Mouse (Mus musculus): ENCODE results near the gene Bcl2l13. TPM values are rescaled to one million over a fixed set of nuclear protein-coding genes. Genes with fewer than 3 reads are reported as not detected.
A peak's percentile ranks its signal among the peaks of the same experiment; 100 is the strongest.
"Not testable (repeated sequence)": the region's sequence is repeated elsewhere in the genome, so short reads cannot be mapped to it uniquely, and the experiment has no call there.

The Bcl2l13 gene
- polyA plus RNA-seq, 1 experiment from 2014 or later, result 14.0 TPM

- peak; percentile 70 for DNase-seq (ENCODE audit: low spot score)
Measured at GRCm38 (mm10) chr6:120915649-120915975, 79.6 kb downstream of the Bcl2l13 start.

DNA sequence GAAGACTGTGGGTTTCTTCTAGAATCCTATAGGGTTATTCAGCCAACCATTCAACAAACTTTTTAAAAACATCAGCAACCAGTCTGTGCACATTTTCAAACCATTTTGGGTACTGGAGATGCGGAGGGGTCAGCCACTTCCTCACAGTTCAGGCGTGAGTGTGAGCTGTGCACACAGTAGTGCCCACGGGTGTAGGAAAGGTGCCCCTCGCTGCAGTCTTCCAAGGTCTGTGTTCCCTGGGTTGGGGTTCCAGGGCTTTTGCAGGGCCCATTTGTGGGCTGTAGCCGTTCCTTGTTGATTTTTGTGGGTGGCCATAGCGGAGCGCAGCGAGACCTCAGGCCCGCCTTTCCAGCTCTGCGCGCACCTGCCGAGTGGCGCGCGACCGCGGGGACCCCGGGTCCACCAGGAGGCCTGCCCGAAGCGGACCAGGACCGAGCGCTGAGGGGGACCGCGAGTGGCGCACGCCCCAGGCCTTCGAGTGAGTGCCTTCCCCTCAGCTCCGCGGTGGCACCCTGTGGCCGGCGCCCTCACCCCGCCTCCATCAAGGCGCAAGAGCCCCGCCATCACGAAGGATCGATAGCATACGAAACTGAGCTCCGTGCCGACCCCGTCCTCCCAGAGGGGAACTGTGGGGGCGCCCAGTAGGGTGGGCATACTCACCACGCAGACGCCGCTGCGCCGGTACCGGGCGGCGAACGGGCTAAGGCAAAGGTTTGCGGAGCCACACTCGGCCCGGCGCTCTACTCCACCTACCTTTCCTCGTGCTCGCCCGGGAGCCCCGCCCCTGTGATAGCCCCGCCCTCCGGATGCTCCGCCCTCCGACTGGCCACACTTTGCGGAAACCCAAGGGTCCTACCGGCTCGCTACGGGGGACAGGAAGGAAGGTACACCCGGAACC is 80.3 kb downstream of the Bcl2l13 start, which contains the start of gene Bid:
Bid (minus strand) TSS at position 780 of the 898 bp plus-strand sequence.
- peaks cover 8% of the 10 kb centered on the region; the same call in 1 of the 2 replicates for H3K4me1 ChIP-seq (ENCODE audit: insufficient read depth, low read depth, low read length)
- no peak for TF ChIP-seq EP300 (IDR thresholded peaks at IDR 0.05)
- no peak for TF ChIP-seq CTCF (IDR thresholded peaks at IDR 0.05)
- H3K4me3 ChIP-seq (ENCODE audit: low read depth, low read length), result peak within 1 kb of the TSS; percentile 55
- peak; percentile 88 for DNase-seq (ENCODE audit: low spot score)
- H3K9ac ChIP-seq (replicated peaks; ENCODE audit: low read depth), result peak within 1 kb of the TSS; percentile 32; the same call in 1 of the 2 replicates
- no peaks in the 10 kb centered on the region for H3K27me3 ChIP-seq (replicated peaks; ENCODE audit: insufficient read depth, low read length)
- H3K4me2 ChIP-seq (replicated peaks; ENCODE audit: low read depth, low read length), result peak within 1 kb of the TSS; percentile 96
- H3K36me3 ChIP-seq (ENCODE audit: insufficient read depth, low read length), result no peaks in the 10 kb centered on the region
- 0 out of 2 replicates have a peak within 1 kb of the TSS, but pooled peaks have one; percentile 10 for H3K27ac ChIP-seq (ENCODE audit: low read length)
- ATAC-seq, result peak; percentile 88
- H3K9me3 ChIP-seq (ENCODE audit: low read length), result no peaks in the 10 kb centered on the region
- 2% methylated on average over 58 of the region's 67 CpGs for WGBS

More at GRCm38 (mm10) chr6:120915649-120915975, 79.6 kb downstream of the Bcl2l13 start:
- Histone ChIP-seq H3K9me3 (ENCODE audit: low read length) (no peaks in the 10 kb centered on the region), H3K27me3 (replicated peaks; ENCODE audit: insufficient read depth, low read length) (no peaks in the 10 kb centered on the region), H3K4me1 (ENCODE audit: insufficient read depth, low read depth, low read length) (peaks cover 8% of the 10 kb centered on the region; the same call in 1 of the 2 replicates), H3K9ac (replicated peaks; ENCODE audit: low read depth) (no peak overlapping the region), H3K27ac (ENCODE audit: low read length) (0 out of 2 replicates have a peak overlapping the region, but pooled peaks have one; percentile 10), H3K4me2 (replicated peaks; ENCODE audit: low read depth, low read length) (peak overlapping the region; percentile 96), H3K36me3 (ENCODE audit: insufficient read depth, low read length) (no peaks in the 10 kb centered on the region), H3K4me3 (ENCODE audit: low read depth, low read length) (no peak overlapping the region)
- ATAC-seq, result peak; percentile 58
- no peak for TF ChIP-seq EP300 (IDR thresholded peaks at IDR 0.05)
- no peak for TF ChIP-seq CTCF (IDR thresholded peaks at IDR 0.05)
- 43% methylated on average over 2 of the region's 2 CpGs for WGBS

GRCm38 (mm10) chr6:120916972-120917881 is 81.2 kb downstream of the Bcl2l13 start:
- H3K4me2 ChIP-seq (replicated peaks; ENCODE audit: low read depth, low read length), result peak overlapping the region; percentile 96
- peak overlapping the region; percentile 55 for H3K4me3 ChIP-seq (ENCODE audit: low read depth, low read length)
- H3K4me1 ChIP-seq (ENCODE audit: insufficient read depth, low read depth, low read length); H3K27me3 ChIP-seq (replicated peaks; ENCODE audit: insufficient read depth, low read length); H3K27ac ChIP-seq (ENCODE audit: low read length); H3K36me3 ChIP-seq (ENCODE audit: insufficient read depth, low read length); H3K9me3 ChIP-seq (ENCODE audit: low read length): not testable (repeated sequence)
- ATAC-seq (peak; percentile 50), DNase-seq (ENCODE audit: low spot score) (peak; percentile 46)
- WGBS, result 20% methylated on average over 10 of the region's 14 CpGs
- H3K9ac ChIP-seq (replicated peaks; ENCODE audit: low read depth), result 0 out of 2 replicates have a peak overlapping the region, but pooled peaks have one; percentile 32

- no peaks in the 10 kb centered on the region for H3K36me3 ChIP-seq (ENCODE audit: insufficient read depth, low read length)
- no peak for DNase-seq (ENCODE audit: low spot score)
- H3K9ac ChIP-seq (replicated peaks; ENCODE audit: low read depth), result no peak overlapping the region
- H3K4me3 ChIP-seq (ENCODE audit: low read depth, low read length), result no peak overlapping the region
- no peaks in the 10 kb centered on the region for H3K9me3 ChIP-seq (ENCODE audit: low read length)
- H3K4me2 ChIP-seq (replicated peaks; ENCODE audit: low read depth, low read length), result no peak overlapping the region
- no peak overlapping the region for H3K27ac ChIP-seq (ENCODE audit: low read length)
- ATAC-seq, result no peak
- H3K27me3 ChIP-seq (replicated peaks; ENCODE audit: insufficient read depth, low read length), result no peaks in the 10 kb centered on the region
- no peak for TF ChIP-seq EP300 (IDR thresholded peaks at IDR 0.05)
- TF ChIP-seq CTCF (IDR thresholded peaks at IDR 0.05), result no peak
- 83% methylated on average over 2 of the region's 3 CpGs for WGBS
- peaks cover 8% of the 10 kb centered on the region; the same call in 1 of the 2 replicates for H3K4me1 ChIP-seq (ENCODE audit: insufficient read depth, low read depth, low read length)
Measured at GRCm38 (mm10) chr6:120917975-120918374, 82.0 kb downstream of the Bcl2l13 start.

DNA sequence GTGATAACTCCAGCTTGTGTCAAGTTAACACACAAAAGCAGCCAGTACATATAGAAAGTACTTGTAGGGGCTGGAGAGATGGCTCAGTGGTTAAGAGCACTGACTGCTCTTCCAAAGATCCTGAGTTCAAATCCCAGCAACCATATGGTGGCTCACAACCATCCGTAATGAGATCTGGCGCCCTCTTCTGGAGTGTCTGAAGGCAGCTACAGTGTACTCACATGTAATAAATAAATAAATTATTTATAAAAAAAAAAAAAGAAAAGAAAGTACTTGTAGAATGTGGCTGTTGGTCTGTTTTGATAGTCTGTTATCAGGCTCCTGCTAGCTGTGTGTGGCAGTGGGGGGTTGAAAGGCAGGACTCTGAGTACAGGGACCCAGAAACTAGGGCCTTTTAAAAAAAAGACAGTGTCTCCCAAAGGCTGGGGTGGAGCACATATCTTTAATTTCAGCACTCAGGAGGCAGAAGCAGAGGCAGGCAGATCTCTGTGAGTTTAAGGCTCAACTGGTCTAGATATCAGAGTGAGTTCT is 88.8 kb downstream of the Bcl2l13 start:
- 75% methylated on average over 2 of the region's 2 CpGs for WGBS
- not testable (repeated sequence) for H3K4me1 ChIP-seq (ENCODE audit: insufficient read depth, low read depth, low read length)

GRCm38 (mm10) chr6:120926880-120927279 is 90.9 kb downstream of the Bcl2l13 start:
- DNase-seq (ENCODE audit: low spot score) (no peak), ATAC-seq (no peak)
- no peak overlapping the region for H3K4me3 ChIP-seq (ENCODE audit: low read depth, low read length)
- no peaks in the 10 kb centered on the region for H3K27me3 ChIP-seq (replicated peaks; ENCODE audit: insufficient read depth, low read length)
- no peaks in the 10 kb centered on the region for H3K9me3 ChIP-seq (ENCODE audit: low read length)
- TF ChIP-seq EP300 (IDR thresholded peaks at IDR 0.05) (no peak), CTCF (IDR thresholded peaks at IDR 0.05) (no peak)
- no peaks in the 10 kb centered on the region; the same call in 1 of the 2 replicates for H3K36me3 ChIP-seq (ENCODE audit: insufficient read depth, low read length)
- no peak overlapping the region for H3K9ac ChIP-seq (replicated peaks; ENCODE audit: low read depth)
- H3K4me2 ChIP-seq (replicated peaks; ENCODE audit: low read depth, low read length), result no peak overlapping the region
- H3K4me1 ChIP-seq (ENCODE audit: insufficient read depth, low read depth, low read length), result no peaks in the 10 kb centered on the region
- WGBS, result 58% methylated on average over 2 of the region's 2 CpGs
- no peak overlapping the region for H3K27ac ChIP-seq (ENCODE audit: low read length)

More for the DNA sequence above, 88.8 kb downstream of the Bcl2l13 start:
- not testable (repeated sequence) for H3K9ac ChIP-seq (replicated peaks; ENCODE audit: low read depth); DNase-seq (ENCODE audit: low spot score); H3K27me3 ChIP-seq (replicated peaks; ENCODE audit: insufficient read depth, low read length); H3K9me3 ChIP-seq (ENCODE audit: low read length); H3K4me2 ChIP-seq (replicated peaks; ENCODE audit: low read depth, low read length); H3K27ac ChIP-seq (ENCODE audit: low read length); H3K36me3 ChIP-seq (ENCODE audit: insufficient read depth, low read length); H3K4me3 ChIP-seq (ENCODE audit: low read depth, low read length); ATAC-seq
